Mouse (Mus musculus) MEL (cell line): ENCODE data around the gene Igfbp2. TPM values are rescaled to one million over a fixed set of nuclear protein-coding genes. Genes with fewer than 3 reads are reported as not detected.

ENCODE experiments used
- DNase-seq: peaks from one replicate; pipeline ENCODE4 v3.0.0; 2011; ENCODE audit warnings: low read depth, low spot score
- H3K27ac ChIP-seq: 2 replicates; pipeline ENCODE4 v1.5.1; 2012; ENCODE audit warnings: low read depth, mild to moderate bottlenecking, control low read depth, low read length, moderate library complexity; ENCODE audit not compliant: control insufficient read depth
- H3K27me3 ChIP-seq, 2 experiments: fragments of 150-350 bp in 1 of 2; sonication (generic) in 1 of 2; 2 replicates each; pipeline ENCODE4 v1.6.1; 2012; ENCODE audit warnings: low read length in 2 of 2, mild to moderate bottlenecking in 2 of 2, improper control_type of control experiment in 1 of 2, moderate library complexity in 1 of 2; ENCODE audit not compliant: insufficient read depth in 2 of 2, control insufficient read depth in 1 of 2
- H3K36me3 ChIP-seq, 2 experiments: 2 replicates each; pipeline ENCODE4 v1.6.1; 2012 to 2014; ENCODE audit warnings: low read length in 2 of 2, improper control_type of control experiment in 1 of 2, inconsistent platforms in 1 of 2, mild to moderate bottlenecking in 1 of 2; ENCODE audit not compliant: insufficient read depth in 2 of 2, control insufficient read depth in 1 of 2
- H3K4me1 ChIP-seq, 2 experiments: fragments of 150-350 bp in 1 of 2; sonication (generic) in 1 of 2; 2 replicates each; pipeline ENCODE4 v1.6.1; 2012; ENCODE audit warnings: low read length in 2 of 2, improper control_type of control experiment in 1 of 2, mild to moderate bottlenecking in 1 of 2; ENCODE audit not compliant: insufficient read depth in 2 of 2, control insufficient read depth in 1 of 2
- H3K4me3 ChIP-seq, 2 experiments: fragments of 150-350 bp in 1 of 2; sonication (generic) in 1 of 2; 2 replicates each; pipeline ENCODE4 v1.5.1; 2012; ENCODE audit warnings: low read depth in 2 of 2, low read length in 2 of 2, mild to moderate bottlenecking in 2 of 2, moderate library complexity in 2 of 2, control low read depth in 1 of 2, improper control_type of control experiment in 1 of 2; ENCODE audit not compliant: control insufficient read depth in 1 of 2, insufficient read depth in 1 of 2
- H3K79me2 ChIP-seq: 2 replicates; pipeline ENCODE4 v1.6.1; 2012; ENCODE audit warnings: mild to moderate bottlenecking, low read length, moderate library complexity; ENCODE audit not compliant: control insufficient read depth, poor library complexity, insufficient read depth
- H3K9ac ChIP-seq: 2 replicates; pipeline ENCODE4 v1.6.1; 2012; ENCODE audit warnings: low read depth, mild to moderate bottlenecking, control low read depth, low read length, moderate library complexity; ENCODE audit not compliant: control insufficient read depth, poor library complexity, severe bottlenecking
- H3K9me3 ChIP-seq: fragments of 150-350 bp; sonication (generic); replicated peaks from 2 replicates; pipeline ENCODE4 v1.6.1; 2012; ENCODE audit warnings: mild to moderate bottlenecking, low read length, improper control_type of control experiment, moderate library complexity; ENCODE audit not compliant: insufficient read depth
- CHD1 ChIP-seq: IDR thresholded peaks from 2 replicates; pipeline ENCODE4 v1.6.1; 2012; ENCODE audit warnings: low read depth, mild to moderate bottlenecking, inconsistent platforms, low read length, improper control_type of control experiment
- CHD2 ChIP-seq: IDR thresholded peaks from 2 replicates; pipeline ENCODE4 v1.6.1; 2011; ENCODE audit warnings: low read length, improper control_type of control experiment
- EP300 ChIP-seq, 2 experiments: IDR thresholded peaks; 2 replicates each; pipeline ENCODE4 v1.6.1; 2011; ENCODE audit warnings: improper control_type of control experiment in 2 of 2, low read length in 2 of 2, low read depth in 1 of 2, mild to moderate bottlenecking in 1 of 2
- JUND ChIP-seq: IDR thresholded peaks from 2 replicates; pipeline ENCODE4 v1.6.1; 2011; ENCODE audit warnings: low read depth, mild to moderate bottlenecking, improper control_type of control experiment, low read length
- KAT2A ChIP-seq: conservative IDR thresholded peaks from 2 replicates; pipeline ENCODE4 v1.6.1; 2012; ENCODE audit warnings: low read depth, low read length, improper control_type of control experiment, inconsistent platforms
- MAZ ChIP-seq: IDR thresholded peaks from 2 replicates; pipeline ENCODE4 v1.6.1; 2012; ENCODE audit warnings: low read depth, mild to moderate bottlenecking, inconsistent platforms, low read length, improper control_type of control experiment
- MXI1 ChIP-seq: IDR thresholded peaks from 2 replicates; pipeline ENCODE4 v1.6.1; 2011; ENCODE audit warnings: mild to moderate bottlenecking, low read depth, low read length, improper control_type of control experiment
- MYC ChIP-seq: IDR thresholded peaks from 2 replicates; pipeline ENCODE4 v1.6.1; 2011; ENCODE audit warnings: low read depth, mild to moderate bottlenecking, low read length, improper control_type of control experiment, moderate library complexity
- NRF1 ChIP-seq: IDR thresholded peaks from 2 replicates; pipeline ENCODE4 v1.6.1; 2014; ENCODE audit warnings: low read depth, mild to moderate bottlenecking, inconsistent platforms, low read length, improper control_type of control experiment, moderate library complexity; ENCODE audit not compliant: poor library complexity, insufficient read depth, severe bottlenecking
- POLR2AphosphoS5 ChIP-seq: IDR thresholded peaks from 2 replicates; pipeline ENCODE4 v1.6.1; 2012; ENCODE audit warnings: low read depth, borderline replicate concordance, mild to moderate bottlenecking, inconsistent platforms, low read length, moderate library complexity, mixed read lengths
- RAD21 ChIP-seq: IDR thresholded peaks from 2 replicates; pipeline ENCODE4 v1.6.1; 2011; ENCODE audit warnings: mild to moderate bottlenecking, low read depth, low read length, improper control_type of control experiment
- RCOR1 ChIP-seq: IDR thresholded peaks from 2 replicates; pipeline ENCODE4 v1.6.1; 2012; ENCODE audit warnings: low read depth, mild to moderate bottlenecking, inconsistent platforms, low read length, improper control_type of control experiment
- SIN3A ChIP-seq: IDR thresholded peaks from 2 replicates; pipeline ENCODE4 v1.6.1; 2012; ENCODE audit warnings: low read length, improper control_type of control experiment, inconsistent platforms
- TAL1 ChIP-seq: IDR thresholded peaks from 2 replicates; pipeline ENCODE4 v1.6.1; 2012; ENCODE audit warnings: mild to moderate bottlenecking, inconsistent platforms, low read length, moderate library complexity, mixed read lengths
- TBP ChIP-seq: IDR thresholded peaks from 2 replicates; pipeline ENCODE4 v1.8.0; 2011; ENCODE audit warnings: low read depth, low read length, improper control_type of control experiment
- USF1 ChIP-seq: IDR thresholded peaks from 2 replicates; pipeline ENCODE4 v1.6.1; 2014; ENCODE audit warnings: low read depth, mild to moderate bottlenecking, inconsistent platforms, low read length, improper control_type of control experiment, moderate library complexity
- ZC3H11A ChIP-seq: IDR thresholded peaks from 2 replicates; pipeline ENCODE4 v1.6.1; 2012; ENCODE audit warnings: low read depth, mild to moderate bottlenecking, inconsistent platforms, low read length, improper control_type of control experiment
- ZMIZ1 ChIP-seq: IDR thresholded peaks from 2 replicates; pipeline ENCODE4 v1.6.1; 2012; ENCODE audit warnings: low read depth, mild to moderate bottlenecking, inconsistent platforms, low read length, improper control_type of control experiment, moderate library complexity
- ZNF384 ChIP-seq: IDR thresholded peaks from 2 replicates; pipeline ENCODE4 v1.6.1; 2012; ENCODE audit warnings: low read depth, mild to moderate bottlenecking, inconsistent platforms, low read length, improper control_type of control experiment
- polyA plus RNA-seq, 2 experiments: library from polyadenylated mRNA; stranded (reverse) in 1 of 2; unstranded in 1 of 2; fragments of >175 nt in 1 of 2; fragments of >200 nt in 1 of 2; gene quantifications; 2 replicates each; pipeline versions ENCODE4 v1.2.1 to v1.2.4; 2012; ENCODE audit warnings: low replicate concordance in 2 of 2, low read depth in 1 of 2; ENCODE audit not compliant: insufficient read length in 2 of 2, insufficient read depth in 1 of 2, missing spikeins in 1 of 2
- total RNA-seq: library from RNA; depleted of rRNA; stranded (reverse); fragments of 300-350 nt; gene quantifications from 2 replicates; pipeline ENCODE4 v1.2.3, GENCODE M21; 2012

The Igfbp2 gene
- total and polyA plus RNA-seq, 3 experiments = not detected

GRCm38 (mm10) chr1:72784018-72784417 is 40.3 kb upstream of the Igfbp2 start:
- no peak overlapping the region for H3K4me3 ChIP-seq
- no peak for DNase-seq
- TF ChIP-seq KAT2A (no peak), POLR2AphosphoS5 (no peak), USF1 (no peak), ZMIZ1 (no peak), CHD2 (no peak), CHD1 (no peak), SIN3A (no peak), ZNF384 (no peak), TBP (no peak), MXI1 (no peak), TAL1 (no peak), MAZ (no peak), RCOR1 (no peak), MYC (no peak), RAD21 (no peak)

GRCm38 (mm10) chr1:72790670-72791069 is 33.6 kb upstream of the Igfbp2 start:
- Histone ChIP-seq H3K4me1 (no peaks in the 10 kb centered on the region), H3K27ac (no peak overlapping the region), H3K9me3 (no peaks in the 10 kb centered on the region), H3K79me2 (no peaks in the 10 kb centered on the region)
- TF ChIP-seq EP300 (IDR thresholded peaks at IDR 0.05; ENCODE audit: low read depth in 1 of 2, low read length in 2 of 2) (no peak), NRF1 (no peak), POLR2AphosphoS5 (no peak), MYC (no peak), JUND (no peak), ZC3H11A (no peak)
- TF ChIP-seq, all 39 proteins: peak for 0
- H3K36me3 ChIP-seq = no peaks in the 10 kb centered on the region
- H3K9ac ChIP-seq = no peak overlapping the region
- DNase-seq = no peak
- H3K27me3 ChIP-seq = no peaks in the 10 kb centered on the region
- H3K4me3 ChIP-seq = no peak overlapping the region

More at GRCm38 (mm10) chr1:72784018-72784417, 40.3 kb upstream of the Igfbp2 start:
- H3K27me3 ChIP-seq = no peaks in the 10 kb centered on the region
- no peaks in the 10 kb centered on the region for H3K9me3 ChIP-seq
- no peaks in the 10 kb centered on the region for H3K36me3 ChIP-seq
- H3K79me2 ChIP-seq = no peaks in the 10 kb centered on the region
- no peak overlapping the region for H3K27ac ChIP-seq
- H3K4me1 ChIP-seq = no peaks in the 10 kb centered on the region
- H3K9ac ChIP-seq = no peak overlapping the region
